1 mouse cellular context compared by ENCODE assay signal in the genomic region with DNA sequence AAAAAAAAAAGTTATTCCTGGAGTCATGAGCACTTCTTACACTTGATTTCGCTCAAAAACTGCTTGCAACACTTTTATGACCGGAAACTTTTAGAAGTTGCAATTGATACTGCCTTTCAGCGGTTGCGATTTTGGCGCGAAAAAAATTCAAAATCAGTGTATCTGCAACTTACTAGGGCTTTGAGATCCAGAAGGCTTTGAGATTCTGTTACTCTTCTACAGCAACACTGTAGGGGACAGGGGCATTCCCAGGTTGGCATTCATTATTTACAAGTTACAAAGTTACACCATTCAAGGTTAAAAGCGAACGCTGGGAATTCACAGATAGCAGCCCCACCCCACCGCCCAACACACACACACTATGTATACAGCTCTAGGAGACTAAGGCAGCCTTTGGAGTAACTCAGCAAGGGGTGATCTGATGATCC.
TF ChIP-seq lines count a peak whose summit lies in the region.

No protein-coding gene starts in this region.

TF ChIP-seq in ES-E14, 5 proteins besides CTCF, POLR2A, EP300 and RAD21:
- TF ChIP-seq CHD2 (IDR thresholded peaks at IDR 0.05; ENCODE audit: low read depth, low read length) (no peak), HCFC1 (IDR thresholded peaks at IDR 0.05; ENCODE audit: borderline replicate concordance, insufficient read depth, low read length) (no peak), ZNF384 (IDR thresholded peaks at IDR 0.05; ENCODE audit: low read depth, low read length) (peak; percentile 87), ZC3H11A (IDR thresholded peaks at IDR 0.05; ENCODE audit: borderline replicate concordance, low read depth, low read length) (no peak)
